Mouse (Mus musculus) testis, adult 2 months (tissue): ENCODE results near the gene Ints3.

ENCODE experiments used
- CTCF ChIP-seq: fragments of 200-500 bp; IDR thresholded peaks from 2 replicates; pipeline ENCODE4 v1.5.1; 2012; ENCODE audit warnings: low read depth, mild to moderate bottlenecking, inconsistent platforms, low read length, moderate library complexity; ENCODE audit not compliant: control insufficient read depth, insufficient read depth, insufficient replicate concordance
- POLR2A ChIP-seq: fragments of 200-500 bp; IDR thresholded peaks from 2 replicates; pipeline ENCODE4 v1.6.1; 2012; ENCODE audit warnings: low read depth, mild to moderate bottlenecking, inconsistent platforms, low read length, moderate library complexity; ENCODE audit not compliant: control insufficient read depth

GRCm38 (mm10) chr3:90475151-90475830 lies 41.9 kb upstream of the Ints3 start:
- TF ChIP-seq CTCF = no peak
- no peak for TF ChIP-seq POLR2A
